29 mouse cellular contexts compared by ENCODE assay signal in genomic region chr2:181573961-181574360, GRCm38 (mm10). TPM values are rescaled to one million over a fixed set of nuclear protein-coding genes. Genes with fewer than 3 reads are reported as not detected.
DNase-seq lines count a peak whose midpoint lies in the region; ATAC-seq lines count a peak whose summit lies in the region.
"Had no signal": no experiment of that assay in that cellular context is flagged by ENCODE, and none has a peak within 500 bp of the region (broad histone marks: within the 10 kb centered on the region; RNA-seq: fewer than 3 reads in every experiment).

No protein-coding gene starts in this region.

- no peak overlapping the region for H3K4me3 ChIP-seq in liver, embryonic 13.5 days (replicated peaks)
- no peak overlapping the region for H3K4me3 ChIP-seq in limb, embryonic 10.5 days
- H3K4me3 ChIP-seq: forebrain, embryonic 13.5 days; heart, embryonic 13.5 days; hindbrain, embryonic 10.5 days; hindbrain, embryonic 15.5 days; layer of hippocampus, adult 2 months; left cerebral cortex, adult 2 months; limb, embryonic 13.5 days had no signal

- DNase-seq in adrenal gland, adult 2 months, result peak; percentile 0
- no peak for DNase-seq in adrenal gland, adult 8-10 months
- DNase-seq in cerebellum, adult 9-11 months, result peak; percentile 36
- DNase-seq in cerebellum, postnatal 10 days, result no peak
- no peak for DNase-seq in liver, embryonic 13.5 days
- no peak for DNase-seq in liver
- DNase-seq in limb, embryonic 10.5 days (ENCODE audit: low spot score), result peak; percentile 22
- DNase-seq: gastrocnemius, postnatal 25 days; heart, adult 18-20 months; heart, postnatal 10 days; kidney, adult 2 months; kidney, postnatal 36 days; lung, embryonic 14.5 days; lung, postnatal 14 days; midbrain, embryonic 14.5 days; retina, postnatal 1 day; right cerebral cortex, postnatal 14 days; spleen, adult 18-20 months; thymus, postnatal 4 days had no signal

- H3K9ac ChIP-seq in liver, embryonic 13.5 days, result 0 out of 2 replicates have a peak overlapping the region, but pooled peaks have one; percentile 5
- H3K9ac ChIP-seq: forebrain, embryonic 13.5 days; heart, embryonic 13.5 days; hindbrain, embryonic 15.5 days; limb, embryonic 13.5 days; liver, embryonic 14.5 days; lung, embryonic 14.5 days had no signal

- H3K27ac ChIP-seq in liver, embryonic 13.5 days, result no peak overlapping the region
- no peak overlapping the region for H3K27ac ChIP-seq in limb, embryonic 10.5 days
- H3K27ac ChIP-seq: forebrain, embryonic 13.5 days; heart, embryonic 13.5 days; hindbrain, embryonic 10.5 days; hindbrain, embryonic 15.5 days; layer of hippocampus, adult 2 months; left cerebral cortex, adult 2 months; limb, embryonic 13.5 days; liver, embryonic 14.5 days had no signal

- 61% methylated on average over 9 of the region's 9 CpGs for WGBS in liver, embryonic 13.5 days (ENCODE audit: insufficient replicate concordance)
- WGBS in limb, embryonic 10.5 days, result 91% methylated on average over 9 of the region's 9 CpGs

- no peak overlapping the region for H3K4me2 ChIP-seq in liver, embryonic 13.5 days
- H3K4me2 ChIP-seq: forebrain, embryonic 13.5 days; heart, embryonic 13.5 days; hindbrain, embryonic 15.5 days; limb, embryonic 13.5 days; lung, embryonic 14.5 days had no signal

- no peaks in the 10 kb centered on the region for H3K27me3 ChIP-seq in liver, embryonic 13.5 days
- no peaks in the 10 kb centered on the region for H3K27me3 ChIP-seq in limb, embryonic 10.5 days (ENCODE audit: low read depth, poor library complexity, severe bottlenecking)
- H3K27me3 ChIP-seq: CH12.LX; forebrain, embryonic 13.5 days; heart, embryonic 13.5 days; hindbrain, embryonic 15.5 days; limb, embryonic 13.5 days had no signal

- peaks cover 24% of the 10 kb centered on the region for H3K36me3 ChIP-seq in liver, embryonic 13.5 days
- peaks cover 20% of the 10 kb centered on the region for H3K36me3 ChIP-seq in limb, embryonic 10.5 days

- ATAC-seq in liver, embryonic 13.5 days (ENCODE audit: low read depth), result no peak
- ATAC-seq: forebrain, embryonic 13.5 days; inflammation-experienced regulatory T-cells, adult 6 months had no signal

- H3K4me1 ChIP-seq in liver, embryonic 13.5 days (replicated peaks), result peaks cover 91% of the 10 kb centered on the region
- H3K4me1 ChIP-seq in limb, embryonic 10.5 days, result peaks cover 3% of the 10 kb centered on the region; the same call in 1 of the 2 replicates
- H3K4me1 ChIP-seq: forebrain, embryonic 13.5 days; limb, embryonic 13.5 days had no signal

- H3K9me3 ChIP-seq in liver, embryonic 13.5 days (replicated peaks), result no peaks in the 10 kb centered on the region
- H3K9me3 ChIP-seq in limb, embryonic 10.5 days (replicated peaks), result no peaks in the 10 kb centered on the region
- H3K9me3 ChIP-seq: forebrain, embryonic 13.5 days; heart, embryonic 13.5 days; hindbrain, embryonic 10.5 days; hindbrain, embryonic 15.5 days; limb, embryonic 13.5 days had no signal

RNA-seq across cellular contexts. Expression of gene Uckl1, which starts 10.7 kb away (rescaled TPM):
- 10 to 100 TPM; 64.9 to 73.6 TPM for total RNA-seq in adrenal gland, adult 2 months (2021)
- polyA plus RNA-seq in adrenal gland, adult 2 months (2012; rRNA removed), result 165 and 170 TPM in 2 replicates
- 100 to 1,000 TPM in 3 of 4 experiments, 10 to 100 TPM in 1; 94.3 to 171 (median 118) TPM for total RNA-seq in adrenal gland, adult 8-10 months (2022)
- polyA plus RNA-seq in liver, embryonic 13.5 days (2015; fragmentation: Nextera tagmentation; extraction: Ambion mirVana), result 19.8 and 22.1 TPM in 2 replicates
- 36.6 and 44.1 TPM in 2 replicates for polyA plus RNA-seq in limb, embryonic 10.5 days (2016; fragmentation: Nextera tagmentation; extraction: Ambion mirVana)

RNA-seq across cellular contexts. Expression of gene Prpf6, which starts 17.7 kb away (rescaled TPM):
- 10 to 100 TPM; 63.0 to 69.0 TPM for total RNA-seq in adrenal gland, adult 2 months (2021)
- 6.7 and 9.6 TPM in 2 replicates for polyA plus RNA-seq in adrenal gland, adult 2 months (2012; rRNA removed)
- total RNA-seq in adrenal gland, adult 8-10 months (2022), result 10 to 100 TPM; 69.0 to 85.2 (median 76.4) TPM
- polyA plus RNA-seq in liver, embryonic 13.5 days (2015; fragmentation: Nextera tagmentation; extraction: Ambion mirVana), result 33.6 and 37.3 TPM in 2 replicates
- polyA plus RNA-seq in limb, embryonic 10.5 days (2016; fragmentation: Nextera tagmentation; extraction: Ambion mirVana), result 79.4 and 80.5 TPM in 2 replicates

RNA-seq across cellular contexts. Expression of gene Zfp512b, which starts 18.6 kb away (rescaled TPM):
- 10 to 100 TPM; 40.9 to 52.7 TPM for total RNA-seq in adrenal gland, adult 2 months (2021)
- 69.2 and 72.6 TPM in 2 replicates for polyA plus RNA-seq in adrenal gland, adult 2 months (2012; rRNA removed)
- total RNA-seq in adrenal gland, adult 8-10 months (2022), result 100 to 1,000 TPM in 2 of 4 experiments, 10 to 100 TPM in 2; 52.3 to 113 (median 89.3) TPM
- polyA plus RNA-seq in liver, embryonic 13.5 days (2015; fragmentation: Nextera tagmentation; extraction: Ambion mirVana), result 8.4 and 9.0 TPM in 2 replicates
- 37.5 and 57.7 TPM in 2 replicates for polyA plus RNA-seq in limb, embryonic 10.5 days (2016; fragmentation: Nextera tagmentation; extraction: Ambion mirVana)

RNA-seq across cellular contexts. Expression of gene Samd10, which starts 25.1 kb away (rescaled TPM):
- total RNA-seq in adrenal gland, adult 2 months (2021), result 10 to 100 TPM in 1 of 2 experiments, 1 to 10 TPM in 1; 9.6 to 21.6 TPM
- 41.0 and 44.6 TPM in 2 replicates for polyA plus RNA-seq in adrenal gland, adult 2 months (2012; rRNA removed)
- 10 to 100 TPM; 16.1 to 33.3 (median 21.8) TPM for total RNA-seq in adrenal gland, adult 8-10 months (2022)
- polyA plus RNA-seq in liver, embryonic 13.5 days (2015; fragmentation: Nextera tagmentation; extraction: Ambion mirVana), result 2.2 and 2.4 TPM in 2 replicates
- polyA plus RNA-seq in limb, embryonic 10.5 days (2016; fragmentation: Nextera tagmentation; extraction: Ambion mirVana), result 12.0 and 17.2 TPM in 2 replicates

RNA-seq across cellular contexts. Expression of gene Dnajc5, which starts 53.7 kb away (rescaled TPM):
- total RNA-seq in adrenal gland, adult 2 months (2021), result 10 to 100 TPM; 92.3 to 96.0 TPM
- 35.7 and 36.6 TPM in 2 replicates for polyA plus RNA-seq in adrenal gland, adult 2 months (2012; rRNA removed)
- 100 to 1,000 TPM; 105 to 115 (median 108) TPM for total RNA-seq in adrenal gland, adult 8-10 months (2022)
- 29.6 and 35.7 TPM in 2 replicates for polyA plus RNA-seq in liver, embryonic 13.5 days (2015; fragmentation: Nextera tagmentation; extraction: Ambion mirVana)
- 86.6 and 97.6 TPM in 2 replicates for polyA plus RNA-seq in limb, embryonic 10.5 days (2016; fragmentation: Nextera tagmentation; extraction: Ambion mirVana)

Comparison
In these comparisons a context has a peak if more than half of its experiments do, and no peak if none do; other contexts are left out.
1. DNase-seq: peak in adrenal gland, adult 2 months (single experiment), cerebellum, adult 9-11 months (single experiment) and limb, embryonic 10.5 days (single experiment); none in adrenal gland, adult 8-10 months (single experiment), cerebellum, postnatal 10 days (0 of 2), liver, embryonic 13.5 days (single experiment) and liver (single experiment).